Mouse (Mus musculus): ENCODE results near the gene Alms1.
"Not testable (repeated sequence)": the region's sequence is repeated elsewhere in the genome, so short reads cannot be mapped to it uniquely, and the experiment has no call there.

The Alms1 gene

DNA sequence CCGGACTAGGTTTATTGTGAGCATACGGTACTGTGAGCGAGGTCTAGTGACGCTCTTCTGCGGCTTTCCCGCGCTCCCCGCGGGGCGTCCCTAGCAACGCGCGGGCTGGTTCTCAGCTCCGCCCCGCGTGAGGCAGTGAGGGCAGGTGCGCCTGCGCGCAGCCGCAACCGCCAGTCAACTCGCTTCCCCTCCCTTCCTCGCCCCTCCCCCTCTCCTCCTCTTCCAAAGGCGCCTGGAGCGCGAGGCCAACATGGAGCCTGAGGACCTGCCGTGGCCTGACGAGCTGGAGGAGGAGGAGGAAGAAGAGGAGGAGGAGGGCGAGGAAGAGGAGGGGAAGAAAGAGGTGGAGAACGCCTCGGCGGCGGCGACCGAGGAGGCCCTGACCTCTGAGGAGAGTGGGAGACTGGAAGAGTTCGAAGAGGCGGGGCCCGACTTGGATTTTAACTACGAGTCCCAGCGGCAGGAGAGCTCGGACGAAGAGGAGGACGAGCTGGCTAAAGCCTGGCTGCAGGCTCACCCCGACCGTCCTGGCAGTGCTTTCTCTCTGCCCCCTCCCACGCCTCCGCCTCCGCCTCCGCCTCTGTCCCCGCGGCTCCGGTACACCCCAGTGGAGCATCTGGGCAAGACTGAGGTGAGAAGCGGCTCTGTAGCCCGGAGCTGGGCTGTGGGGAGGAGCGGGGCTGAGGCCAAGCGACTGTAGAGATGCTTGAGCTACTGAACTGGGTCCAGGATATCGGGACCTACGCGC lies at the start of gene Alms1:
TSS of gene Alms1 (plus strand) at position 136 of the 748 bp plus-strand sequence.
- DNase-seq (ENCODE audit: low spot score): peak; percentile 98

DNA sequence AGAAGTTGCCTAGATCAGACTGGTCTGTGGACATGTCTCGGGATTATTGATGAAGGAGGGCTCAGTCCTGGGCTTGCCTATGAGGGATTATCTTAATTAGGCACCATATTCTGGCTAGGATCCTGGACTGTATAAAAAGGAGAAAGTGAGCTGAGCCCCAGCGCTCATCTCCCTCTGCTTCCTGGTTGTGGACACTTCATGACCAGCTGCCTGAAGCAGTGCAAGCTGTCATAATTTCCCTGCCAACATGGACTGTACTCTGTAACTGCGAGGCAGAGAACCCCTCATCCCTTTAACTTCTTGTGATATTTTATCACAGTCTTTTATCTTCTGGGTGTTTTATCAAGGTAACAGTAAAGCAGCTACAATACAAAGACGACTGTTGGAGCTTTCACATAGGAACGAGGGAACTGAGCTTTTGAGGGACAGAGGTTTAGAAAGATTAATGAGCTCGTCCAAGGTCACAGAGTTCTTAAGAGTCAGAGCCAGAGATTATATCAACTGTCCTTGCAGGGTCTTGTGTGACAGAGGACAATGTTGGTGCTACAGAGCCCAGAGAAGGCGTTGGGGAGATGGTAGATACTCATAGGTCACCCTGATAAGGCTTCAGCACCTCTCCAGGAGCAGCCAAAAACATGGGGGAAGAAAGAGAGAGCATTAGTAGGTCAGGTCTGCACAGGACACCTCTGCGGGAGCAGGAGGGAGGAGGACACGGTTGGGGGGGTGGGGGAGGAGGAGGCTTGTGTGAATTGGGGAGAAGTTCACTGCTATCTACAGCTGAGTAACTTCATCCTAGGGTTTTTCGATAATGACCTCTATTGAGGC lies 43.8 kb upstream of the Alms1 start:
- no peak for DNase-seq (ENCODE audit: low spot score)

DNA sequence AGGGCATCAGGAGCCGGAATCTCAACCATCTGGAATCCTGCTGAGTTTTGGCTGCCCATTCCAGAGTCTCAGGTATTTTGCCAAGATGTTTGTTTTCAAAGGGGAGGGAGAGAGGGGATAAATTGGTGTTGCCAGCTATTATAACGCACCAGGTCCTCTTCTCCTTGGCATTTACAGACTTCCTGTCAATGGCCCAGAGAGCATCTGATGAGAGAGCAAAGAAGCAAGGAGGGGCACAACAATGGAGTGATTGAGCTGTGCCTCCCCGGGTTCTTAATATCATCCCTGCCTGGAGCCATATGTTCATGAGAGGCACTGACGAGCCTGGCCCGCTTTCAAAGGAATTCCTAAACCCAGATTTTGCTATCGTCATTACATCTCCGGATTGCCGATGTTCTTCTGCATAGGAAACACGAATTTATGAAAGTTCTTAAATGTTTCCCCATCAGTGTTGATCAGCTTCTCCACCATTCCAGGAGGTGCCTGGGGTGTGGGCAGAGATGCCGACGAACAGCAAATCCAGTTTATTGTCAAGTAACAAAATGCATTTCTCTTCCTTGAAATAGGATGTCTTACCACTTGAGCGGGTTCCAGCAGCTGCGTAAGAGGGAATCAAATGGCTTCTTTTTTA lies 43.0 kb upstream of the Alms1 start:
- no peak for DNase-seq (ENCODE audit: low spot score)

DNA sequence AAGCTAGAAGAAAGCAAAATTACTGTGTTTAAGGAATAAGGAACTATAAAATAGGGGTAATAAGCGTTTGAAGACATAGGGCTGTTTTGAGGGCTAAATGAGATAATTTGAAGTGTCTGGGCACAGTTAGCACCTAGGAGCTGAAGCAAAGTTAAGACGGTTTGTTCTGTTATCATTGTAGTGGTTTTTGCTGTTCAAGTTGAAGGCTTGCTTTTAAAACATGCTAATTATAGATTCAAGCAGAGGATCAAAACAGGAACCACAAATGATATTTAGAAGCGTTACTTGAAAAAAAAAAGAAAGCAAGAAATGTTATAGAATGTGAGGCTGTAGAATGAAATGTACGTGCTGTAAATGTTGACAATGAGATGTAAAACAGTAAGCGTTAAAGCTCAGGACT lies 39.7 kb upstream of the Alms1 start:
- no peak for DNase-seq (ENCODE audit: low spot score)

DNA sequence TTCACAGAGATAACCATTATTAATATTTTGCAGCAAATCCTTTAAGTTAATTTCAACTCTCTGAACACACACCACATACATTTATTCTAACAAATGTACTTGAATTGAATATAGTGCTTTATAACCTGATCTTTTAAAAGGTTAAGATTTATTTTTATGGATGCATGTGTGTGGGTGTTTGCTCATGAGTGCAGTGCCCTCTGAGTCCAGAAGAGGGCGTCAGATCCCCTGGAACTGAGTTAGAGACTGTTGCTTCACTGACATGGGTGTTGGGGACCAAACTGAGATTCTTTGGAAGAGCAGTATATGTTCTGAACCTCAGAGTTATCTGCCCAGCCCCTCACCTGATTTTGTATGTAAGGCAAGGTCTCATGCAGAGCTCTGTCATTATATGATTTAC lies 25.0 kb upstream of the Alms1 start:
- DNase-seq (ENCODE audit: low spot score): no peak

DNA sequence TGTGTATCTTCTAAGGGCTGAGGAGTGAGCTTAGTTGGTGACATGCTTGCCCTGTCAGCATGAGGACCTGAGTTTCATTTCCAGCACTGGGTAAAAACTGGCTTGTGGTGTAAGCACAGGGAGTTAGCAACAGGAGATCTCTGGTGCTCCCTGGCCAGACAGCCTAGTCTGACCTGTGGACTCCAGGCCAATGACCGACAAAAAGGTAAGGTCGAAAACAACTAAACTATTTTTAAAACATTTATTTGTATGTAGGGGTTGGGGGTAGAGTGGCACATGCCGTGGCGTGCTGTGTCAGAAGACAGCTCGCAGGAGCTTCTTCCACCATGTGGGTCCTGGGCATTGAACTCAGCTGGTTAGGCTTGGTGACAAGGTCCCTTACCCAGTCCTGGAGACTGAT lies 14.5 kb upstream of the Alms1 start:
- no peak for DNase-seq (ENCODE audit: low spot score)

DNA sequence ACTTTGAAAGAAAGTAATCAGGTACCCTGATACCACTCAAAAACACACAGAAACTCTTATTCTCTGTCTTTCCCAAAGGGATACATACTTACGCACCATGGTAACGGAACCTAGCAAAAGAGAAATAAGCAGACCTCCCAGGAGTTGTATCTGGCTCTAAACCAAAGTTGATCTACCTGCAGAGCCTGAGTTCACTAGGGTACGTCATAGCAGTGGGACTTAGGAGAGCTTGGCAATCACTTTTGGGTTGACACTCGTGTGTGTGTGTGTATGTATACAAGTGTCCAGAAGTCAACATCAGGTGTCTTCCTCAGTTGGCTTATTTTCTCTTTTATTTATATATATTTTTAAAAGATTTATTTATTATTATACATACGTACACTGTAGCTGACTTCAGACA lies 5.6 kb upstream of the Alms1 start:
- DNase-seq (ENCODE audit: low spot score): no peak

DNA sequence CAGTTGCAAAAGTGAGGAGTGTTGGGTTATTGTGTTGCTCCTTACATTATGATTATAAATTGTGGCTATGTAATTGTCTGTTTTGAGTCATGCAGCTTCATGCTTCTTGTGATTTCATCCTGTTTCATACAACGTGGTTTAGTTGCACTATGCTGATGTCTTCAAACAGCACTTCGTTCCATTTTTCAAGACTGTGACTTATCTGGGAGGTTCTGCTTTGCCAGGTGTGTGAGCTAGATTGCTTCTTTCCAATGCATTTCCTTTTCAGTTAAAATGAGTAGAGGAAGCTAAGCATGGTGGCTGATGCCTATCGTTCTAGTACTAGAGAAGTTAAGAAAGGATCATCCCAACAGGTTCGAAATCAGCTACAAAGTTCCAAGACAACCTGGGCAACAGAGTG lies 2.7 kb upstream of the Alms1 start:
- no peak for DNase-seq (ENCODE audit: low spot score)

DNA sequence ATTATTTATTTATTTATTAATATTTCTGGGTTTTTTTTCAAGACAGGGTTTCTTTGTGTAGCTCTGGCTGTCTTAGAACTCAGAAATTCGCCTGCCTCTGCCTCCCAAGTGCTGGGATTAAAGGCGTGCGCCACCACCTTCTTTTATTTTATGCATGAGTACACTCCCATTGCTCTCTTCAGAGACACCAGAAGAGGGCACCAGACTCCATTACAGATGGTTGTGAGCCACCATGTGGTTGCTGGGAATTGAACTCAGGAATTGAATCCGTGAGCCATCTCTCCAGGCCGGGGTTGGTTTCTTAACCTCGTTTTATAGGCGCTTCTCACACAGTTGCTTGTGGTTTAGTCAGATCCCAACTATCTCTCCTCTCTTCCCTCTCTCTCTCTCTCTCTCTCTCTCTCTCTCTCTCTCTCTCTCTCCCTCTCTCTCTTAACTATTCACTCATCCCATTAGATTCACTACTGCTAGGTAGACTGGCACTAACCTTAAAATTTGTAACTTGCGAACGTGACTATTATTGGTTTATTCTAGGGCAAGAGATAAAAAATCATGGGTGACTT lies 445 bp upstream of the Alms1 start:
- DNase-seq (ENCODE audit: low spot score): no peak

DNA sequence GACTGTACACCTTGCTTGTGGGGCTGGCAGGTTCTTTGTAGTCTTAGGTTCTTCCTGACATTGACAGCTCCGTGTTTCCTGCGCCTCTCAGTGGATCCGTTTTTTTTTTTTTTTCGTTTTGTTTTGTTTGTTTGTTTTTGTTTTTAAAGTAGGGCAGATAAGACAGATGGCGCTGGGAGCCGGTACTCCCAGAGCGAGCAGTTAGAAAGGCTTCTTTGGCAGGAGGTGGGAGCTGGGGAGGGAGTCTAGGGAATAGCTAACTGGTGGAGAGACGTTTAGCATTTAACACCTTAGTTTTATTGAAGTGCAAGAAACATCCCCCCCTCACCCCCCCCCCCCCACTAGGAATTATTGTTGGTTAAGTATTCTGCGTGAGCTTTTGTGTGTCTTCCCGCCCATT lies 833 bp downstream of the Alms1 start:
- no peak for DNase-seq (ENCODE audit: low spot score)

DNA sequence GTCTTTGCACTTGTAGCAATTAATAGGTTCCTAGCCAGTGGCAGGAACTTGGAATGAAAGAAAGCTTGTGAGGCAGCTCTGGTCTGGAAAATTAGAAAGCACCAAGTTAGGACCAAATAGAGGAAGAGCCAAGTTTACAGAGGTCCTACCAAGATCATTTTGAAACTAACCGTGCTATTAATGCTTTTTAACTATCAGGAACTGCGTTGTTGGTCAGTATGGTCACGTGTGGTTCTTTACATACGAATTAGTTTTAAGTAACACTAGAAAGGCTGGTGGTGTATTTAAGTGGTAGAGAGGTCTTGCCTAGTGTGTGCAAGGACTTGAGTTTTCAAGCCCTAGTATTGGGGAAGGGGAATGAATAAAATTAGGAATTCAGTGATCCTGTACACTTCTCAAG lies 1.2 kb downstream of the Alms1 start:
- no peak for DNase-seq (ENCODE audit: low spot score)

DNA sequence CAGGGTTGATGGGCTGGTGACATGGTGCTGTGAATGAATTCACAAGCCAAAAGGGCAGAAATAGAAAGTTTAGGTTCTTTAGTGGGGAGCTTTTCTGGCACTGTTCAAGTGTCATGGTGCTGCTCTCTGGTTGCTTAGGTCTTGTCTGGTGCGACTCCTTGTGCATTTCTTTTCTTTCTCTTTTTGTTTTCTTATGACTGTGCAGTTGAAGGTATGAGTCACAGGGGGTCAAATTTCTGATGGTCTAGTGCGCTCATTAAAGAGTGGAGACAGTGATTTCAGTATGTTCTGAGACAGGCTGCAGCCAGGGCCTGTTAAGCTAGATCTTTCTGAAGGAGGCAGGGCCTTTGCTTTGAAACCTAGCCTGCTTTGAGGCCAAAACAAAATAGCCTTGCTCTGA lies 2.8 kb downstream of the Alms1 start:
- no peak for DNase-seq (ENCODE audit: low spot score)

DNA sequence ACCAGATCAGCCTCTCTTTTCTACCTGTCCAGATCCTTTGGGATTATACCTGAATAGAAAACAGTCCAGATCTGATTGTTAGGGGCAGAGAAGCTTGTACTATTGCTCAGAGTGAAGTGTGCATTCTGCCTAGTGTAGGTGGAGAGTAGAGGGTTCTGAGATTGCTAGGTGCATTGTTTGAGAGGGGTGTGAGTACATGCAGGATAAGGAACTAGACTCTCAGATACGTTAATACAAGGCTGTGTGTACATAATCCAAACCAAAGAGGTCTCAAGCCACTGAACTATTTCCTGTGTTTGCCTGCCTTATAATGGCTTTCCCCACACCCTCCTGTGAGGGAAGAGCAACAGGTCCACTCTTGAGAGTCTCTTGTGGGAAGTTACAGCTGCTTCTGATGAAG lies 12.0 kb downstream of the Alms1 start:
- DNase-seq (ENCODE audit: low spot score): no peak

DNA sequence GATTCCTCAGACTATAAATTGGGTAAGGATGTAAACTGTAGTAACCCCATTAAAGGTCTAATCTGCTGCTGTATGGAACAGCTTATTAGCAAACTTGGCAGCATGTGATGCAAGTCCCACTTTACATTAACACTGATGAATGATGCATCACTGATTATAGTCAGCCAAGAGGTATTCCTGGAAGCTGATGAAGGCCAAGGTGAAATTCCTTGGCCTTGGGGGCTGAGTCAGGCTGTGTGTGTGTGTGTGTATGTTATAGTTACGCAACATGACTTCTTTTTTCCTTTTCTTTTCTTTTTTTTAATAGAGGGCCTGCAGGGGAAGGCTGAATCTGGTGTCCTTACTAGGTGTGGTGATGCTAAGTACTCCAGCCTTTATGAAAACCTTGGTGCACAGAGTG lies 23.2 kb downstream of the Alms1 start:
- no peak for DNase-seq (ENCODE audit: low spot score)

DNA sequence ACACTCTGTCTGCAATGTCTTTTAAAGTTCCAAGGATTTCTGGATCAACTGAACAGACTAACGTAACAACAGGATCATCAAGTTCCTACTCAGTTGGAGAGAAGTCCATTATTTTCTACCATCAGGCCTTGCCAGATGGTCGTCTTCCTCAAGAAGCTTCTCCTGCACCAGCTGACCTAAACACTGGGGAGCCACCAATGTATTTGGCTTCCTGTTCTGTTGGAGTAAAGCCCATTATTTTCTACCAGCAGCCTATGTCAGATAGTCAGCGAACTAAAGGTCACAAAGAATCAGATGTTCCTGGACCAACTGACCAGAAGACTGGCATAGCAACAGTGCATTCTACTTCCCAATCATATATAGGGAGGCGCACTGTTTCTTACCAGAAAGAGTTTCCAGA lies 33.5 kb downstream of the Alms1 start:
- no peak for DNase-seq (ENCODE audit: low spot score)

DNA sequence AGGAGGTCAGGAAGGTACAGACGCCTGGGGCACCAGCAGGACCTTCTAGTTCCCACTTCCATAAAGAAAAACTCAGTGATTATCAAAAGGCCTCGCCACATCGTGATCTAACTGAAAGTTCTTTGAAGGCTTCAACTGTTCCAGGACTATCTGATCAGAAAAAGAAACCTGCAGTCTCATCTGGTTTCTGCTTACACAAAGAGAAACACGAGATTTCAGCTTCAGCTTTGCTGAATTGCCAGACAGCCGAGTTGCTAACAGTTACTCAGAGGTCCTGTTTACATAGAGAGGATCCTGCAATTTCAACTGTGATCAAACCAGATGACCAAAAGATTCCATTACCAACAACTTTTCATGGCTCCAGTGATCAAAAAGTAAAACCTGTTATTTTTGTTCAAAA lies 34.3 kb downstream of the Alms1 start:
- DNase-seq (ENCODE audit: low spot score): no peak

DNA sequence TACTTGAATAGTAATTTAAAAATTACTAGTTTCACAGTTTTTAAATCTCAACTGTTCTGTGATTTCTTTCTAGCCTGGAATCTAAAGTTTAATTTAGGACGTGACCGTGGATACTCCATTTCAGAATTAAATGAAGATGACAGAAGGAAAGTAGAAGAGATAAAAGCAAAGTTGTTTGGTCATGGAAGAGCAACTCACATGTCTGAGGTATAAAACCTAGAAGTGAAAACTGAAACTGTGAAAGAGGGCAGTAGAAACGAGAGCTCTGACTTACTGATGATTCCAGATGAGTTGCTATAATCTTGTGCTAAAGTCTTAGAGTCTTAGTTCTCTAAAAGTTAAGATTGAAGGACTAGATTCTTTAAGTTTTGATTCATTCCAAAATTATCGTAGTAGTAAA lies 37.2 kb downstream of the Alms1 start:
- DNase-seq (ENCODE audit: low spot score): no peak

DNA sequence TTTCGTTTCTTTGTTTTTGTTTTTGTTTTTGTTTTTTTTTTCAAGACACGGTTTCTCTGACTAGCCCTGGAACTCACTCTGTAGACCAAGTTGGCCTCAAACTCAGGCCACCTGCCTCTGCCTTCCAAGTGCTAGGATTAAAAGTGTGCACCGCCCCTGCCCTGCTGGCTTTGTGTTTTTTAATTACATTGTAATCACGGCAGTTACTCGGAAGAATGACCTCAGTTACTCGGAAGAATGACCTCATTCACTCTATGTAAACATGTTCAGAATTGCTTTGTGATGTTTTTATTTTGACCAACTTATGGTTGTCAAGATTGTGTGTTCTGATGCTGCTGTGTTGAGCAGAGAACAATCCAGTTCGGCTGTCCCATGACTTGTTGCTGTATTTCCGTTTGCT lies 45.8 kb downstream of the Alms1 start:
- no peak for DNase-seq (ENCODE audit: low spot score)

DNA sequence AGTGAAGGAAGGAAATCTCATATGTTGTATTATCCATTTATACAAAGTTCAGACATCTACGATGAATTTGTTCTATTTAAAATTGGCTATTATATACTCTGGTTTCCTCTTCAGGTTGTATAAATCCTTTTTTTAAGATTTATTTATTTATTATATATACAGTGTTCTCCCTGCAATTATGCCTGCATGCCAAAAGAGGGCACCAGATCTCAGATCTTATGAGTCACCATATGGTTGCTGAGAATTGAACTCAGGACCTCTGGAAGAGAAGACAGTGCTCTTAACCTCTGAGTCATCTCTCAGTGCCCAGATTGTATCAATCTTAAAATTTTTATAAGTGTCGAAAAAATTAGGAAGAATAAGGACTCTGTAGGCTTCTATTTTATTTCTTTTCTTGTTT lies 65.9 kb downstream of the Alms1 start:
- peak; percentile 22 for DNase-seq (ENCODE audit: low spot score)

DNA sequence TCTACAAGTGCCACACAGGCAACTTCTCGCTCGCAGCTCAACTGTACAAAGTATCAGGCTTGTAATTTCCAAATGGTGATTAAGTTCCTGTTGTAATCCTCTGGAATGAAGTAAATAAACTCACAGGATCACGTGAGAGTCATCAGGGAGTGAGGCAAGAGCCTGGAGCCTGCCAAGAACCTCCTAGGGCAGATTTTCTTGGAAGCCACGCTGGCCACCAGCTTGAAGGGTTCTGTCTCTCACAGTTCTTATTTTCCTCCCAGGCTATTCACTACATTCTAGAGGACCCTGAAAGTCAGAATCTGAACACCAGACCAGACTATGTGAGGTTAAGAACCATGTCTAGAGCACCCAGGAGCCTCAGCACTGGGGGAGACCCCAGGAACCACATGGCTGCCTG lies 114.6 kb downstream of the Alms1 start:
- DNase-seq (ENCODE audit: low spot score): not testable (repeated sequence)

DNA sequence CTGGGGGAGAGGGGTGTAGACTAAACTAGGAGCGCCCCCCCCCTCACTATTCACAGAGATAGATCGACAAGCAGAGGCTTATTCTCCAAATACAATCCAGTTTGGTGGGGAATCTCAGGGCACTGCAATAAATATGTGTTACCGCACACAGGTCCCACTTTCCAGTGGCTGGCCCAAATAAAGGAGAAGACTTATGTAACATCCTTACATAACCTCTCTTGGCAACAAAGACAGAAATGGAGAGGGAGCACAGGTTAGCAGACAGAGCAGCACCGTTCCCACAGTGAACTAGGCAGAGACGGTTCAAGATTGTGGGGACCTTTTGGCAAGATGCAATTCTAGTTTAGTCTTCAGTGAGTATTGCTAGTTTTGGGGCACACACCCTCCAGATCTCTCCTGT lies 121.9 kb downstream of the Alms1 start:
- not testable (repeated sequence) for DNase-seq (ENCODE audit: low spot score)

DNA sequence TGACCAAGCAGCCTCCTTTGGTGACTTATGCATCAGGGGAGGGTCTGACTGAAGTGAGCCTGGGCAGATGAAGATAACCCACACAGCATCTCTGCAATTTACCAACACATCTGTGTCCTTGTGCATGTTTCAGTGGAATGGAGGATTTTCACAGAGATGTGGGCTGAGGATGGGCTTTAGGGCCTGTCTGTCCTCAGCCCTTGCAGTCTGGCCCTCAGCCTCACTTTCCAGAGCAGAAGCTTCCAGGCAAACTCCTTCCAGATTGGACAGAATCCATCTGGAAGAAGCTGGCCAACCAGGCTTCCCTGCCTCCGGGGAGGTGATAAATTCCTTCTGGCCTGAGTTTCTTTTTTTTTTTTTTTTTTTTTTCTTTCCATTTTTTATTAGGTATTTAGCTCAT lies 122.3 kb downstream of the Alms1 start:
- not testable (repeated sequence) for DNase-seq (ENCODE audit: low spot score)

DNA sequence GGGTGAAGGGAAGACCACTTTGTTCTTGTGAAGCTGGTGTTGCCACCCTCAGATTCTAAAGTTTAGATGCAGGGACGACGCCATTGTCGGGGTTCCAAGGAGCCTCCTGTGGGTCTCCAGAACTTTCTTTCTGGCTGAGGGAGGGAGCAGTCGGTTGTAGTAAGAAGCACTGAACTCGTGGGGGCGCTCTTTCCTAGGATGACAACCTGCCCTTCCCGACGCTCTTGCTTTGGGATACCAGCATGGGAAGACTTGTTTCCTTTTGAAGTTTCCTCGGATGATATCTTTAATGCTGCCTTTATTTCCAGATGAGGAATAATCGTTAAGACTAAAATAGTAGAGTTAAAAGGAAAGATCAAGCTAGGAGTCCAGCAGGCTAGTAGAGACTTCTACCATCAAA lies 125.8 kb downstream of the Alms1 start, which contains the start of gene Nat8f7:
TSS of gene Nat8f7 (minus strand) at position 101 of the 400 bp plus-strand sequence.
- DNase-seq (ENCODE audit: low spot score): not testable (repeated sequence)
